Mouse (Mus musculus) adrenal gland (tissue): Measurements from ENCODE around the gene Otud3.

ENCODE experiments used
- intact Hi-C: fragments of 180-260 bp; cut with DNase I; formaldehyde crosslinking; loops from one replicate; pipeline ENCODE4 v1.15.1; 2025
- long read RNA-seq, 2 experiments: library from polyadenylated mRNA; unstranded; transcript quantifications; one replicate each; pipeline ENCODE4 v2.0.0; 2020; ENCODE audit warnings: borderline replicate concordance in 1 of 2; ENCODE audit not compliant: insufficient replicate concordance in 1 of 2

Gene Otud3
- long read RNA-seq, experiment 1, transcript Otud3-201 (8 exons, 1,668 nt), result major isoform, 7 of 7 reads
- long read RNA-seq, experiment 1, partial matches to known transcripts, result 0 of 7 reads
- long read RNA-seq, experiment 1, other reads (novel, unspliced or antisense), result 0 of 7 reads
- long read RNA-seq, experiment 2, transcript Otud3-201 (8 exons, 1,668 nt), result major isoform, 6 of 8 reads
- long read RNA-seq, experiment 2, partial matches to known transcripts, result 1 of 8 reads
- long read RNA-seq, experiment 2, other reads (novel, unspliced or antisense), result 1 of 8 reads

- intact Hi-C loops, result no loop called here
These were observed at the start of gene Otud3 for GRCm38 (mm10) chr4:138913797-138914196. Gene Otud3 (minus strand): TSS chr4:138913945.

- intact Hi-C loops, result no loop called here
These were observed 49.0 kb upstream of the Otud3 start for GRCm38 (mm10) chr4:138962719-138963118.

GRCm38 (mm10) chr4:138959926-138960325 is 46.2 kb upstream of the Otud3 start:
- intact Hi-C loops, result no loop called here

GRCm38 (mm10) chr4:138959120-138959519 is 45.4 kb upstream of the Otud3 start:
- intact Hi-C loops, result no loop called here

- intact Hi-C loops, result no loop called here
These were observed 44.9 kb upstream of the Otud3 start for GRCm38 (mm10) chr4:138958612-138959011.

- intact Hi-C loops, result no loop called here
These were observed 34.5 kb upstream of the Otud3 start for GRCm38 (mm10) chr4:138948257-138948656.

GRCm38 (mm10) chr4:138943730-138944129 is 30.0 kb upstream of the Otud3 start:
- intact Hi-C loops, result no loop called here

- intact Hi-C loops, result no loop called here
These were observed 28.2 kb upstream of the Otud3 start for GRCm38 (mm10) chr4:138941966-138942365.

- intact Hi-C loops, result no loop called here
These were observed 27.7 kb upstream of the Otud3 start for GRCm38 (mm10) chr4:138941401-138941800.

GRCm38 (mm10) chr4:138939481-138939880 is 25.7 kb upstream of the Otud3 start:
- intact Hi-C loops, result no loop called here

- intact Hi-C loops, result no loop called here
These were observed 24.9 kb upstream of the Otud3 start for GRCm38 (mm10) chr4:138938495-138939269.

- intact Hi-C loops, result no loop called here
These were observed 20.9 kb upstream of the Otud3 start for GRCm38 (mm10) chr4:138934456-138935145.

GRCm38 (mm10) chr4:138933862-138934261 is 20.1 kb upstream of the Otud3 start:
- intact Hi-C loops, result no loop called here

GRCm38 (mm10) chr4:138925561-138925960 is 11.8 kb upstream of the Otud3 start:
- intact Hi-C loops, result no loop called here

- intact Hi-C loops, result loop anchor here (2.0 to 5.0 kb wide), 2 partner anchors 80 to 157 kb away; no protein-coding TSS in a partner anchor
These were observed 8.3 kb upstream of the Otud3 start for GRCm38 (mm10) chr4:138922131-138922459.

- intact Hi-C loops, result loop anchor here (2.0 to 5.0 kb wide), 2 partner anchors 81 to 157 kb away; no protein-coding TSS in a partner anchor
These were observed 7.7 kb upstream of the Otud3 start for GRCm38 (mm10) chr4:138921254-138922130.

- intact Hi-C loops, result no loop called here
These were observed 3.5 kb upstream of the Otud3 start for GRCm38 (mm10) chr4:138917282-138917681.

GRCm38 (mm10) chr4:138913141-138913787 is 481 bp downstream of the Otud3 start:
- intact Hi-C loops, result no loop called here

GRCm38 (mm10) chr4:138905624-138906337 is 8.0 kb downstream of the Otud3 start:
- intact Hi-C loops, result no loop called here

GRCm38 (mm10) chr4:138899361-138899760 is 14.4 kb downstream of the Otud3 start:
- intact Hi-C loops, result no loop called here
